Mouse (Mus musculus) skeletal muscle tissue, adult 2 months (tissue): ENCODE data around the gene Cyp2a4.
"Not testable (repeated sequence)": the region's sequence is repeated elsewhere in the genome, so short reads cannot be mapped to it uniquely, and the experiment has no call there.

ENCODE experiments used
- DNase-seq: peaks from one replicate; pipeline ENCODE4 v3.0.0-alpha.2; 2012; ENCODE audit warnings: low read depth, low spot score

Cyp2a4 gene

GRCm38 (mm10) chr7:26306926-26307325, at the start of gene Cyp2a4:
Gene Cyp2a4, plus strand, starts transcription at chr7:26307169.
- DNase-seq = not testable (repeated sequence)

DNA sequence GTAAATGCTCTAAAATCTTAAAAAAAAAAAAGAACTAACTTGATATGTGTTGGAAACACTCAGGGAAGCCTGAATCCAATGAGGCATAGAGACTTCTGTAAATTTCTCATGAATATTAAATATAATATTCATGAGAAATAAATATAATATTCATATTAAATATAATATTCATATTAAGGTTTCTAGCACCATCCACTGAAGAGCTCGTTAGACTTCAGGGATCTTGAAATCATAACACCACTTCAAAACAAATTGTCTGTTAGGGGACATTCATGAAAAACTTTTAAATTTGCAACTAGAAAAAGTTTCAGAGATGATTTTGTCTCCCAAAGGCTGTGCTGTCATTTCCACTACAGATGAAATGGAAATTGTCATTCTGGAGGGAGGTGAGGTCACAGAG, 46.9 kb upstream of the Cyp2a4 start, which contains the start of gene Vmn1r184:
Gene Vmn1r184, plus strand, starts transcription at position 301 of the 400 bp plus-strand sequence.
- not testable (repeated sequence) for DNase-seq

DNA sequence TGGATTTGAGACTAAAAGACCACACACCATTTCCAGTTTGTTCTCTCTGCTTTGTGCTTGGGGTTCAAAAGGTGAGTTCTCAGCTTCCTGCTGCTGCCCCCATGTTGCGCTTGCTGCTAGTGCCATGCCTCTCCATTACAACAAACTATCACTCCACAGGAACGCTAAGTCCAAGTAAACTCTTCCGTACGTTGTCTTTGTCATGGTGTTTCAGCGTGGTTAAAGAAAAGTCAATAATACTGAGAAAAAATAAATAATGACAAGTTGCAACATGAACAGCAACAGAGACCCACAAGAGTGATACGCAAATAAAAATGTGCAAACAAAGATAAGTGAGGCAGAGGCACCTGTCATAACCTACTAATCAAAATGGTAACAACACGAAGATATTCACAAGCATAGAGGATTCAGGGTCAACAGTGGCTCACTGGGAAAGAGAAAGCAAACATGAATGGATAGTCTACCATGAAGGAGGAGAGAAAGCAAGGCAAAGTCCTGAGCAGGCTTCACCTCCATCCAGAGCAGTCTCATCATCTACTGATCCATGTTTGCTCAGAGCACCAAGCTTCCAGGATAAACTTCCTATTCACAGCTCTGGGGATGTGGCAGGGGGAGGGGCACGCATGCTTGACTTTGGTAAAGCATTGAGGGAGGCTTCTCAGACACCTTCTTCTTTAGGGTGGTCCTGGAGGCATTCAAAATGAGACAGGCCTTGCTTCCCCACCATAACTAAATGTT, 3.4 kb upstream of the Cyp2a4 start:
- not testable (repeated sequence) for DNase-seq

DNA sequence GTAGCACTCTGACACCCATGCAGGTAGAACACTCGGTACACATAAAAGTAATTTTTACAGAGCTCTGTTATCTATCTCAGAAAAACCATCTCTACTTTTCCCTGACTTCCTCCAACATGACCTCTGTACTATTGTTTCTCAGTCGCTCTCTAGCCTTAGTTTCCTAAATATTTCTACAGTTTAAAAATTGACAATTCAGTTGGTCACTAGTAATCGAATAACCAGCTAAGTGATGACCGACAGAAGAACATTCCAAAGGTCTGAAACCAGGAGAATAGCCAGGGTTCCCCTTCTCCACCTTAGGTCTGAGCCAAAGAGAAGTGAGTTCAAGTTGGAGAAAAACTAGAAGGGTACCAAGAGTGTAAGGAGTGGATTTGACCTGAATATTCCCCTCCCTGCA, 4.8 kb downstream of the Cyp2a4 start:
- not testable (repeated sequence) for DNase-seq

GRCm38 (mm10) chr7:26315194-26315593, 8.2 kb downstream of the Cyp2a4 start:
- DNase-seq = not testable (repeated sequence)

DNA sequence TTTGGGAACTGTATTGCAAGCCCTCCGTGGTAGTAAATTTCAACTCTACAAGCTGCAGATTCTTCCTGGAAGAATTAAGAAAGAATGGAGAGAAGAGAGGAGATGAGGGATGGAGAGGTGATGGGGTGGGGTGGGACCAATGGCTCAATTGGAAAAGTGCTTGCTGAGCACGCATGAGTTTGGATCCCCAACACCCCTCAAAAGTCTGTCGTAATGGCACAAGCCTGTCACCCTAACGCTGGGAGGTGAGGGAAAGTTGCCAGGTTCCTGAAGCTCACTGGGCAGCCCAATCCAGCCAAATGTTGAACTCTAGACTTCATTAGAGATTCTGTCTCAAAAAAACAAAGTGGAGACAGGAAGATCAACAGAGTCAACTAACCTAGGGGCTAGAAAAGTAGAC, 8.8 kb downstream of the Cyp2a4 start:
- DNase-seq = not testable (repeated sequence)

DNA sequence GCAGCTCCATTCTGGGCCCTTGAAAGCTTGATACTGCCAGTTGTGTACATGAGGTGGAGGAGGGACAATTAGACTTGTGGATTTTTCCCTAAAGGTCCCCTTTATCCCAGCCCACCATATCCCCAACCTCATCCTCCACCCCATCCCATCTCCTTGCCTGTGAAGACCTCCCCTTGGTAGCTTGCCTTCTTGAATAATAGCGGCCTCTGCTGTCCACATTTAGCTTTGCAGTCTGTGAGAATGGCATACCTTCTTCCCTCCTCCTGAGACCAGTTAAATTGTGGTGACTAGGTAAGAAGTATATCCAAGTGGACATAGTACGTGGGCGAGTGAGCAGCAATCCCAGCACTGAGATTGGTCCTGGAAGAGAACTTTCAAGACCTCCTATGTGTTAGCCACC, 13.4 kb downstream of the Cyp2a4 start:
- not testable (repeated sequence) for DNase-seq

DNA sequence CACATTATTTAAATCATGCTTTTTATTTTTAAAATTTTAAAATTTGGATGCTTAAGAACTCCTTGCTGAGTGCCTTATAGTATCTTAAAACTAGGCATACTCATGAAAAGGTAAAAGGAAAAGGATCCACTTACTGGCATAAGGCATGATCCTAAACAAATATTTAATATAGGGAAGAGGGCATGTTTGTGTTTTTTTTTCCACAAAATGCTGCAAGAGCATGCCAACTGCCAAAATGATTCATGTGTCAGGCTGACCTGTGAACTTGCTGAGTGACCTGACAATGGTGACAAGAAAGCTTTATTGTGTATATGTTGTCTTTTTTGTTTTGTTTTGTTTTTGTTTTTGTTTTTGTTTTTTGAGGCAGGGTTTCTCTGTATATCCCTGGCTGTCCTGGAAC, 43.2 kb downstream of the Cyp2a4 start:
- not testable (repeated sequence) for DNase-seq

DNA sequence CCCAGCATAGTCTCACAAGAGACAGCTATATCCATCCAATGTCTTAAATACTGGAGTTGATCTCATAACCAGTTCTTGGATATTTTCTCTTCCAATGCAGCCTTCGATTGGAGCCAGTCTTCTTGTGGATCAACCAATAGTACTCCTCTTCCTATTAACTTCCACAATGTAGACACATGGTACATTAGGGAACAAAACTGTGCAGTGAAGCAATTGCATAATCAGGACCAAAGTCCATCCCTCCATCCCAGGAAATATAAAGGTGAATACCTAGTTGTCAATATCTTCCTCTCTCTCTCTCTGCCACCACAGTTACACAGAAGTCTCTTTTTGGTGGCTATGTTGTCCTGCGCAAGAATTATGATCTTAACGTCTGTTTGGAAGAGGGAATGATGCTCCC, 45.3 kb downstream of the Cyp2a4 start:
- DNase-seq = not testable (repeated sequence)

- not testable (repeated sequence) for DNase-seq
Measured at GRCm38 (mm10) chr7:26356719-26357118, 49.8 kb downstream of the Cyp2a4 start.
